Mouse (Mus musculus): Measurements from ENCODE around the gene Dclre1c.
A peak's percentile ranks its signal among the peaks of the same experiment; 100 is the strongest.

Dclre1c gene

GRCm38 (mm10) chr2:3418883-3419431 lies 5.0 kb upstream of the Dclre1c start:
- Histone ChIP-seq H3K4me1 (replicated peaks; ENCODE audit: low read depth, low read length) (peaks cover 30% of the 10 kb centered on the region), H3K36me3 (ENCODE audit: insufficient read depth, low read length) (no peaks in the 10 kb centered on the region), H3K9me3 (ENCODE audit: low read length) (no peaks in the 10 kb centered on the region), H3K27me3 (ENCODE audit: insufficient read depth, low read length) (peaks cover 22% of the 10 kb centered on the region), H3K4me3 (replicated peaks; ENCODE audit: low read length) (peak overlapping the region; percentile 79)
- TF ChIP-seq POU5F1 (IDR thresholded peaks at IDR 0.05; ENCODE audit: borderline replicate concordance, low read length), result no peak
- TF ChIP-seq CTCF (conservative IDR thresholded peaks at IDR 0.05; ENCODE audit: low read length), result no peak
- TF ChIP-seq NANOG (IDR thresholded peaks at IDR 0.05; ENCODE audit: borderline replicate concordance, low read length), result no peak

GRCm38 (mm10) chr2:3420157-3420556 lies 3.8 kb upstream of the Dclre1c start:
- H3K4me1 ChIP-seq (replicated peaks; ENCODE audit: low read depth, low read length), result peaks cover 39% of the 10 kb centered on the region
- H3K36me3 ChIP-seq (ENCODE audit: insufficient read depth, low read length), result no peaks in the 10 kb centered on the region
- no peaks in the 10 kb centered on the region for H3K9me3 ChIP-seq (ENCODE audit: low read length)
- no peak overlapping the region for H3K4me3 ChIP-seq (replicated peaks; ENCODE audit: low read length)
- no peak for TF ChIP-seq NANOG (IDR thresholded peaks at IDR 0.05; ENCODE audit: borderline replicate concordance, low read length)
- TF ChIP-seq POU5F1 (IDR thresholded peaks at IDR 0.05; ENCODE audit: borderline replicate concordance, low read length), result peak; percentile 61; the same call in 1 of the 2 replicates
- peaks cover 22% of the 10 kb centered on the region for H3K27me3 ChIP-seq (ENCODE audit: insufficient read depth, low read length)

- TF ChIP-seq POU5F1 (IDR thresholded peaks at IDR 0.05; ENCODE audit: borderline replicate concordance, low read length) (no peak), NANOG (IDR thresholded peaks at IDR 0.05; ENCODE audit: borderline replicate concordance, low read length) (no peak), CTCF (conservative IDR thresholded peaks at IDR 0.05; ENCODE audit: low read length) (no peak)
- peaks cover 14% of the 10 kb centered on the region for H3K36me3 ChIP-seq (ENCODE audit: insufficient read depth, low read length)
- H3K9me3 ChIP-seq (ENCODE audit: low read length), result no peaks in the 10 kb centered on the region
- H3K27me3 ChIP-seq (ENCODE audit: insufficient read depth, low read length), result peaks cover 12% of the 10 kb centered on the region
- peak within 1 kb of the TSS; percentile 90; the same call in 1 of the 2 replicates for H3K4me3 ChIP-seq (replicated peaks; ENCODE audit: low read length)
- peaks cover 52% of the 10 kb centered on the region for H3K4me1 ChIP-seq (replicated peaks; ENCODE audit: low read depth, low read length)
These were observed 1.4 kb upstream of the Dclre1c start, which contains the start of gene Meig1 for GRCm38 (mm10) chr2:3422548-3422947. Gene Meig1, minus strand, starts transcription at chr2:3422648.

- H3K4me3 ChIP-seq (replicated peaks; ENCODE audit: low read length), result peak overlapping the region; percentile 90
- H3K9me3 ChIP-seq (ENCODE audit: low read length), result no peaks in the 10 kb centered on the region
- peaks cover 20% of the 10 kb centered on the region for H3K36me3 ChIP-seq (ENCODE audit: insufficient read depth, low read length)
- H3K27me3 ChIP-seq (ENCODE audit: insufficient read depth, low read length), result peaks cover 3% of the 10 kb centered on the region; the same call in 1 of the 2 replicates
- H3K4me1 ChIP-seq (replicated peaks; ENCODE audit: low read depth, low read length), result peaks cover 56% of the 10 kb centered on the region
- TF ChIP-seq NANOG (IDR thresholded peaks at IDR 0.05; ENCODE audit: borderline replicate concordance, low read length) (no peak), POU5F1 (IDR thresholded peaks at IDR 0.05; ENCODE audit: borderline replicate concordance, low read length) (no peak), CTCF (conservative IDR thresholded peaks at IDR 0.05; ENCODE audit: low read length) (no peak)
These were observed 614 bp downstream of the Dclre1c start for GRCm38 (mm10) chr2:3424579-3424910.

- Histone ChIP-seq H3K27me3 (ENCODE audit: insufficient read depth, low read length) (no peaks in the 10 kb centered on the region), H3K4me1 (replicated peaks; ENCODE audit: low read depth, low read length) (peaks cover 34% of the 10 kb centered on the region), H3K9me3 (ENCODE audit: low read length) (no peaks in the 10 kb centered on the region), H3K4me3 (replicated peaks; ENCODE audit: low read length) (no peak overlapping the region), H3K36me3 (ENCODE audit: insufficient read depth, low read length) (peaks cover 48% of the 10 kb centered on the region)
- no peak for TF ChIP-seq POU5F1 (IDR thresholded peaks at IDR 0.05; ENCODE audit: borderline replicate concordance, low read length)
- no peak for TF ChIP-seq CTCF (conservative IDR thresholded peaks at IDR 0.05; ENCODE audit: low read length)
- TF ChIP-seq NANOG (IDR thresholded peaks at IDR 0.05; ENCODE audit: borderline replicate concordance, low read length), result no peak
These were observed 7.0 kb downstream of the Dclre1c start for GRCm38 (mm10) chr2:3430956-3431355.

GRCm38 (mm10) chr2:3435369-3436061 lies 11.6 kb downstream of the Dclre1c start:
- Histone ChIP-seq H3K4me1 (replicated peaks; ENCODE audit: low read depth, low read length) (peaks cover 12% of the 10 kb centered on the region), H3K36me3 (ENCODE audit: insufficient read depth, low read length) (peaks cover 49% of the 10 kb centered on the region), H3K9me3 (ENCODE audit: low read length) (no peaks in the 10 kb centered on the region), H3K4me3 (replicated peaks; ENCODE audit: low read length) (no peak overlapping the region), H3K27me3 (ENCODE audit: insufficient read depth, low read length) (no peaks in the 10 kb centered on the region)
- no peak for TF ChIP-seq NANOG (IDR thresholded peaks at IDR 0.05; ENCODE audit: borderline replicate concordance, low read length)
- TF ChIP-seq CTCF (conservative IDR thresholded peaks at IDR 0.05; ENCODE audit: low read length), result no peak
- TF ChIP-seq POU5F1 (IDR thresholded peaks at IDR 0.05; ENCODE audit: borderline replicate concordance, low read length), result no peak

GRCm38 (mm10) chr2:3437956-3438355 lies 14.0 kb downstream of the Dclre1c start:
- peaks cover 6% of the 10 kb centered on the region for H3K4me1 ChIP-seq (replicated peaks; ENCODE audit: low read depth, low read length)
- no peaks in the 10 kb centered on the region for H3K9me3 ChIP-seq (ENCODE audit: low read length)
- peaks cover 57% of the 10 kb centered on the region for H3K36me3 ChIP-seq (ENCODE audit: insufficient read depth, low read length)
- no peak overlapping the region for H3K4me3 ChIP-seq (replicated peaks; ENCODE audit: low read length)
- H3K27me3 ChIP-seq (ENCODE audit: insufficient read depth, low read length), result no peaks in the 10 kb centered on the region
- TF ChIP-seq POU5F1 (IDR thresholded peaks at IDR 0.05; ENCODE audit: borderline replicate concordance, low read length) (no peak), NANOG (IDR thresholded peaks at IDR 0.05; ENCODE audit: borderline replicate concordance, low read length) (no peak), CTCF (conservative IDR thresholded peaks at IDR 0.05; ENCODE audit: low read length) (no peak)

- Histone ChIP-seq H3K9me3 (ENCODE audit: low read length) (no peaks in the 10 kb centered on the region), H3K4me3 (replicated peaks; ENCODE audit: low read length) (no peak overlapping the region), H3K4me1 (replicated peaks; ENCODE audit: low read depth, low read length) (peaks cover 41% of the 10 kb centered on the region), H3K36me3 (ENCODE audit: insufficient read depth, low read length) (peaks cover 76% of the 10 kb centered on the region), H3K27me3 (ENCODE audit: insufficient read depth, low read length) (no peaks in the 10 kb centered on the region)
- TF ChIP-seq NANOG (IDR thresholded peaks at IDR 0.05; ENCODE audit: borderline replicate concordance, low read length) (no peak), POU5F1 (IDR thresholded peaks at IDR 0.05; ENCODE audit: borderline replicate concordance, low read length) (no peak), CTCF (conservative IDR thresholded peaks at IDR 0.05; ENCODE audit: low read length) (no peak)
These were observed 20.3 kb downstream of the Dclre1c start for GRCm38 (mm10) chr2:3444206-3444605.
